Mouse (Mus musculus) lung, postnatal 25 days (tissue): ENCODE measurements around the gene Dgkz.
A peak's percentile ranks its signal among the peaks of the same experiment; 100 is the strongest.

Experiments used
- DNase-seq: peaks from one replicate; pipeline ENCODE4 v3.0.0; 2022; ENCODE audit warnings: low spot score

The Dgkz gene

DNA sequence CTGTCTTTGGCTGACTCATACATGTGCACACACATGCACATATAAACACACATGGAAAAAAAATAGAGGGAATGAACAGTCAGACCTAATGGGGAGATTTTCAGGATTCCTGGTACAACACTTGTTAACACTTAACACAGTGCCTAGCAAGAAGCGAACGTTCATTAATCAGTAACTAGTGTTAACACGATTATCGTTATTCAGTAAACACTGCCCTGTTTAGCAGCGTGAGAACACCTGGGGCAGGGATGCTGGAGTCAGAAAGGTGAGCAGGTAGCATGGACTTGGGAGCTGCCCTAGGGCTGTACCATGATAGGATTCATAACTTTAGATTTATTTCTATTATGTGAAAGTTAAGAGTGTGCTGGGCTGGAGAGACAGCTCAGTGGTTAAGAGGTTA is 20.3 kb upstream of the Dgkz start:
- no peak for DNase-seq

- no peak for DNase-seq
Observed at GRCm38 (mm10) chr2:91993409-91993808, 17.7 kb upstream of the Dgkz start.

GRCm38 (mm10) chr2:91989750-91990149 is 14.1 kb upstream of the Dgkz start:
- DNase-seq: no peak

- DNase-seq: peak; percentile 85
Observed at GRCm38 (mm10) chr2:91987542-91987941, 11.9 kb upstream of the Dgkz start.

DNA sequence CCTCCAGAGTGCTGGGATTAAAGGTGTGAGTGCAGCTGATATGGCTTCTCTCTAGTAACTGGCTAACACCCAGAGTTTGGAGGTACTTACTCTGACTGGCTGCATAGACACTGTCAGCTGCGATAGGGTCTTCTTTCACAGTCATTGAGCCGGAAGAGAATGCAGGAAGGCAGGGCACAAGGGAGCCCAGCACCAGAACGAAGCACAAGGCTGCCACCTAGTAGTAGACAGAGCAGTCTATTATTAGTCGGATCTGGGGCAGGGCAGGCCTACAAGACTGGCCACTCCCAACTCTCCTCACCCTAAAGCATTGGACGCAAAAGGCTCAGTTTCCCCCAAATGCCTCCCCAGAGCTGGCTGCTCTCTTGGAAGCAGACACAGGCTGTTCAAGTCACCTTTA is 10.4 kb upstream of the Dgkz start:
- peak; percentile 69 for DNase-seq

DNA sequence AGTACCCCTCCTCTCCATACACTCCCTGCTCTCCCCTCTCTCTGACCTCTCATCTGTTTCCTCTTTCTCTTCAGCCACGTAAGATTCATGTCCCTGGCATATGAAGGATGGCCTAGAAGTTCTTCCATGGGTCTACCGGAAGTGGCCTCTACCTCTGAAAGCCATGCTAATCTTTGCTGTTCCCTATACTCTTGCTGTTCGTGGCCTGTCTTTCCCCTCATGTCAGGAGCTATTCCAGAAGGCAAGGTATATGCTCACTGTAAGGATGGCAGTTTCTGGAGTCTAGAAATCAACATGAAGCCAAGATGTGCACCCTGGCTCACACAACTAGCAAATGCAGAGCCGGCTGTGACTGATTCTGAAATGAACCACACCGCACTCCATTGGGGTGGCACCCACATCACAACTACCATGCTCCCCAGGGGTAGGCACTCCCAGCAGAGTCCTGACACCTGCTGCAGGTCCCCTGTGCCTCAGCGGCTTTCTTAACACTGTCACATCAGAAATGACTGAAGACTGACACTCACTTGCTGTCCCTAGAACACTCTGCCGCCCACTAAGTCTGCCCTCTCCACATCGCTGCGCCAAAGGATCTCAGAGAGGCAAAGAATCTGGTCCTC is 9.4 kb upstream of the Dgkz start:
- DNase-seq: no peak

DNA sequence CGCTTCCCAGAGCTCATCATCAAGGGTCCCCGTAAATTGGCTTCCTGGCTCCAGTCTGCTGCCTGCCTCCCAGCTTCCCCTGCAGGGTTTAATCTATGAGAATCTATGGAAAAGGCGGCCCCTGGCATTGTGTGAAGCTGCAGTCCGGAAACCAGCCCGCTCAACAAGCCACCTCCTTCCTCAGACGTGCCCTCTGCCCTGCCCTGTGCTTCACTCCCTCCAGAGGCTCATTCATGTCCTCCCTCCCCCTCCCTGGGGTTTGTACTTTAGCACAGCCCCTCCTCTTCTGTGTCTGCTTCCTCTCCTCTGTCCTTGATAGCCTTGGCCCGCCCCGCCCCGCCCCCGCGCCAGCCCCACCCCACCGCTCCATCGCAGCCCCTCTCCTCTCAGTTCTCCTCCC is 8.8 kb upstream of the Dgkz start:
- DNase-seq: peak; percentile 93

DNA sequence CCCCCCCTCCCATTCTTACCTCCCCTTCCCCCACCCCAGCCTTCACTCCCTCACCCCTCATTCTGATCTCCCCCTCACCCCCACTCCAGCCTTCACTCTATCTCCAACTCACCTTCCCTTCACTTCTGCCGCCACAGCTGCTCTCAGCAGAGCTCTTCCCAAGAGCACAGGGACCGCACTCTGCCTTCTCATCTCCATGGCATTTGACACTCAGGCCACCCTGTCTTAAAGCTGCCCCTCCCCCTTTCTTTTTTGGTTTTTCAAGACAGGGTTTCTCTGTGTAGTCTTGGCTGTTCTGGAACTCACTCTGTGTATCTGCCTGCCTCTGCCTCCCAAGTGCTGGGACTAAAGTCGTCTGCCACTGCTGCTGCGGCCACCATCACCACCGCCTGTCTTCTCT is 5.2 kb upstream of the Dgkz start:
- DNase-seq: no peak

DNA sequence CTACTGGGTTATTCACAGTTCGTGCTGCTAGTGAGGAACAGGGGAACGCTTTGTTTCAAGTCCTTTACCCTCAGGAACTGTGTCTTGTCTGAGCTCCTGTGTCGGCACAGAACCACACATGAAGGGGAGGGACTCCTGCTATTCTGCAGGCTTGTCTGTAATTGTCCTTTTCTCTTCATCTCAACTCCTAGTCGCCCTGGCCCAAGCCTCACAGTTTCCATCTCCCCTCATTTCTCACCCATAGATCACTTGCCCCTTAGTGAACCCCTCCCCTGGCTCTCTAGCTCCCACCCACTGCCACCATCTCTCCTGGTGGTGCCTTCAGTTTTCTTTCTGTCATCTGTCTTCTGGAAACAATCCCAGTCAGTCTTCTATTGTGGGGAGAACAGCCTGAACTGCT is 4.6 kb upstream of the Dgkz start:
- DNase-seq: no peak

GRCm38 (mm10) chr2:91978547-91978946 is 2.9 kb upstream of the Dgkz start:
- DNase-seq: no peak

GRCm38 (mm10) chr2:91977960-91978359 is 2.3 kb upstream of the Dgkz start:
- no peak for DNase-seq

DNA sequence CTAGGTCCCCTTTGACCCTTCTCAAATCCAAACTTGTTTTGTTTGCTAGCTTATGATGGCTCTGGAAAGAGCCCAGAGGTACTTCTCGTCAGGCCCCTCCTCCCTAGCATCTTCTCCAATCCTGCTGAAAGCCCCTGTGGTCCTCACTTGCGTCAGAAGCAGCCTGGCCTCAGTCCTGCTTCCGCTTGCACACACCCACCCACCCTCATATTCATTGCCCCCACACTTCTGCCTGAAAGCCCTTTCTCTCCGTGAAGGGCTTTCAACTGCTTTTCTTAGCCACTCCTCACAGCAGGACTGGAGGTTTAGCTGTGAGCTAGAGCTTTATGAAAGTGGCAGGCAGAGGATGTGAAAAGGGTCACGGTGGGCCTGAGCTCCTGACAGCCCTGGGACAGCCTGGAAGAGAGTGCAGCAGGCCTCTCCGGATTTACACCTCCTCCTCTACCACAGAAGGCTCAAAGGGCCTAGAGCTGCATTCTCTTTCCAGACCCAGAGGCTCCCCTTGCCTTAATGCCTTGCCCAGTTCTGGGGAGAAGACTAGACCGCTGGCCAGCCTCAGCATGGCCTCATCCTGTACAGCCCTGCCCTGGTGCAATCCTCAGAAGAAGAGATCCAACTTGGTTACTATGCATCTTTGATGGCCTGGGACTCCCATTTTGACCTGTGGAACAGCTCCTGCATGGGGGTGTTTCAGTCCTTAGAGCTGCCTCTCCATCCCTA is 2.1 kb downstream of the Dgkz start:
- DNase-seq: no peak

DNA sequence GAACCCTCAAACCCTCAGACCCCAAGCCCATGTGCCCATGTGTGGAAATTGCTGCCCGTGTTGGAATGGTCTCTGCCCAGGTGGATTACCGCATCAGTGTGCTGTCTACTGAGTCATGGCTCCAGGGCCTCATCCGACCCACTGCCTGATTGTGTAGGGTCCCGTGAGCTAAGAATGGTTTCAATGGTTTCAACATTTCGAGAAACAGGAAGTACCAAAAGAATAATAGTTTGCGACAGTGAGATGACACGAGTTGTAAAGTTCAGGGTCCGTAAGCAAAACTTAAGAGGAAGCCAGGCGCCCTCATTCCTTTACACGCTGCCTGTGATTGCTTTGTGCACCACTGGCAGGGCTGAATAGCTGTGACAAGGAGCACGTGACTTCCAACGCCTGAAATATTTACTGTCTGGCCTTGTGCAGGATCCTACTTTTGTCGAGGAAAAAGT is 3.5 kb downstream of the Dgkz start:
- no peak for DNase-seq

DNA sequence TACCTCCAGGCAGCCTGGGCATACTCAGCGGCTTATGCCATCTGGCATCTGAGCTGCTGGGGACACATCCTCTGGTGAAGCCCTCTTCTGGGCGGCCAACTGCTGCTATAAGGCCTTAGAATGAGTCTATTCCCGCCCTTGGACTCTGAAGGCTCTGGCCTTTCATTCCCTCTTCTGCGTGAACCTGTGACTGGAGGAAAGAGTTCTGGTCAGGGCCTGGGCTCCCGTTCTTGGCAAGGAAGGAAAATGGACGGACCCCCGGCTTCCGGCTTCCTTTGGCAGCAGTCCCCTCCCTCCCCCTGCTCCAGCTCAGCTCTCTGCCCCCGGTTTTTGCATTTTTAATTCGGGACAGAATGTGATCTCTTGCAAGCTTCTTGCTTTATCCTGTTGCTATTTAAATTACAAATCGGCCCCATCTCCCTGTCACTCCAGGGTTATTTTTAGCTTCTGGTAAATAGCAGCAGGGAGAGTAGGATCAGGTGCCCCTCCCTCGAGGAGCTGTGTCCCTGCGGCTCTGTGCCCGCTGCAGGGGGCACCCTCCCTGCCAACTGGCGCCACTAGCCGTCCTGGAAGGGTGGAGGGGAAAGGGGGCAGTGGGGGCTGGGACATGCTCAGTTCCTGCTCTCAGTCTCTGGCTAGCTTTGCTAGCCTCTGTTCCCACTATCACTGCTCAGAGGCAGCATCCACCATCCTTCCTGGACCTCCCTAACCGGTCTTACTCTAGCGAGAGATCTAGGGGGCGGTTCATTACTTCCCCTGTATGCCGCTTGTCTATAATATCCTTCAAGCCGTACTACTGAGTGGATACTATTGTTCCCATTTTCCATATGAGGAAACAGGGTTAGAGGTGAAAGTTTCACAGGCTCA is 4.2 kb downstream of the Dgkz start:
- DNase-seq: peak; percentile 68

GRCm38 (mm10) chr2:91967962-91968361 is 7.7 kb downstream of the Dgkz start:
- peak; percentile 81 for DNase-seq

DNA sequence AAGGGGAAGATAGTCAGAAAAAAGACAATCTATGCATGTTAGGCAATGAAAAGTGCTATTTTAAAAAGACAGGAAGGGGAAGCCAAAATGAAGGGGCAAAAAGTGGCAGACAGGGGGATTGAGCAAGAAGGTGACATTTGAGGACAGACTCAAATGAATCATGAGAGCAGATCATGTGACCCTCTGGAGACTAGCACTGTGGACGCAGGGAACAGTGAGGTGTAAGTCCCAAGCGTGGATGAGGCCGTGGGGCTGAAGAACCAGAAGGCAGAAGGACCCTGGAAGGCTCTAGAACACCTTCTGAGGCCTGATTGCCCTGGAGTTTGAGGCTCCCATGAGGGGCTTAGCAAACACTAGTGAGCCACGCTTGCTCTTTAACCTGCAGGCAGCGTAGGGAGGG is 9.3 kb downstream of the Dgkz start:
- no peak for DNase-seq

DNA sequence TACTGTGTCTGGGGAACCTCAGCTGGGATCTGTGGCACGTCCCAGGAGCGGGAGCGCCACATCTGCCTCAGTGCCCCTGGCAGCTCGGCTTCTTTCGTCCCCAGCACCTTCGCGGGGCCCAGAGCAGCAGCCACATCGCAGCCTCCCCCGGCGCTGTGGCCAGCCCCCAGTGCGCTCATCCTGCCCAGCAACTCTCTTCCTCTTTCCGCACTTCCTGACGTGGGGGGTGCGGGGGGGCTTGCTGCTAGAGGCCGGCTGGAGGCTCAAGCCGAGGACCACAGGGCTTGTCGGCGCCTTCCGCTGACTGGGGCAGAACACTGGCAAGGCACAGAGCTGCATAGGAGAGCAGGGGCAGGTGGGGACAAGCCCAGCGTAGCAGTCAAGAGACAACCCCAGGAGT is 10.2 kb downstream of the Dgkz start:
- peak; percentile 89 for DNase-seq

DNA sequence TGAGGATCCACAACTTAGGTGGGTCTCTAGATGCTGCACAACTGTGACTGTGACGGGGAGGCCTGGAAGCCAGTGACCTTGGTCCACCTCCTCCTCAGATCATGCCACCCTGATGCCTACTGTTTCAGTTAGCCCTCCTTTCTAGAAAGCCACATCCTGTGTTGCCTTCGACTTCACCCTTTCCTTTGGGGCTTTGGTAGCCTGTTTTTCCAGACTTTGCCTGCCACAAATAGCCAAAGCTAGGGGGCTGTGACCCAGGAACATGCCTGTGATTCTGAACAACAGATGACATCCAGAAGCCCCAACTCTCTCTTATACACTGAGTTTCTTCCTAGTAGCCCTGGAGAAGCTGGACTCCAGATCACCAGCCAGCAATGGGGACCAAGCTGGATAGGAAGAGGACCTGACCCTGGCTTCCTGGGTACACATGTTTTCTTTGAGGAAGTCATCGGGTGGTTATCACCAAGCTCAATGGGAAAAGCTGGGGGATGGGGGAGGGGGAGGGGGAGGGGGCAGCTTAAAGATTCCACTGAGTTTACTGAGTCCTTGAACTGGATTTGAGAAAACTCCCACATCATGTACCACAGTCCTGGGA is 11.0 kb downstream of the Dgkz start:
- no peak for DNase-seq

DNA sequence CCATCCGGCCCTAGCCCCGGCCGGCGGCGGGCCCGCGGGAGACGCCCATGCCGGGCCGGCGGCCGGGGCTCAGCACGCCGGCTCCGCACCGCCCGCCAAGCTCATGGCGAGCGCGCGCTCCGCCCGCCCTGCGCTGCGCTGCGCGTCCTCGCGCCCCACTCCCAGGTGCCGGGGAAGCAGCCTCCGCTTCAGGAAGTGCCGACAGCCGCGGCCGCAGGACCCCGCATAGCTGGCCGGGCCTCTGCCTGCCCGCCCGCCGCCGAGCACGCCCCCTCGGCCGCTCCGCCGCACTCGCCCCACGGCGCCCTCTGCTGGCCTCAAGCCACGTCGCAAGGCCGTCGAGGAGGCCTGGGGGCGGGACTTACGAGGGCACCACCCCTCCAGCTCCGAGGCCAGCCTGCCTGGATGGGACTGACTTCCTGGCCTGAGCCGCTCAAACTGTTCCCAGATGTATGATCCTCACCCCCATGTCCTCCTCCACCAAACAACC is 12.2 kb downstream of the Dgkz start:
- DNase-seq: peak; percentile 97

GRCm38 (mm10) chr2:91962864-91963401 is 12.7 kb downstream of the Dgkz start:
- no peak for DNase-seq

GRCm38 (mm10) chr2:91961901-91962761 is 13.5 kb downstream of the Dgkz start:
- DNase-seq: no peak
